Mouse (Mus musculus) hindbrain, postnatal 0 days (tissue): Measurements from ENCODE around the gene Rasgef1b. TPM values are rescaled to one million over a fixed set of nuclear protein-coding genes. Genes with fewer than 3 reads are reported as not detected.

Experiments
- ATAC-seq: fragments of 200-750 bp; cut with Nextera tagmentation; 2 replicates; pipeline ENCODE4 v1.8.0; 2017; ENCODE audit warnings: mild to moderate bottlenecking, moderate TSS enrichment, moderate library complexity
- DNase-seq: peaks from one replicate; pipeline ENCODE4 v3.0.0-alpha.2; 2015; ENCODE audit warnings: low spot score
- H3K27ac ChIP-seq: fragments of 300-500 bp; sonication (generic); 2 replicates; pipeline ENCODE4 v1.5.1; 2014; ENCODE audit warnings: mild to moderate bottlenecking
- H3K27me3 ChIP-seq: fragments of 300-500 bp; sonication (generic); 2 replicates; pipeline ENCODE4 v1.6.1; 2014; ENCODE audit warnings: low read length, mixed read lengths; ENCODE audit not compliant: insufficient read depth
- H3K36me3 ChIP-seq: fragments of 300-500 bp; sonication (generic); 2 replicates; pipeline ENCODE4 v1.6.1; 2014; ENCODE audit warnings: low read length, mixed read lengths; ENCODE audit not compliant: insufficient read depth
- H3K4me1 ChIP-seq: fragments of 300-500 bp; sonication (generic); 2 replicates; pipeline ENCODE4 v1.6.1; 2014; ENCODE audit warnings: antibody characterized with exemption, low read length, mixed read lengths; ENCODE audit not compliant: insufficient read depth
- H3K4me2 ChIP-seq: fragments of 300-500 bp; sonication (generic); 2 replicates; pipeline ENCODE4 v1.6.1; 2014; ENCODE audit warnings: low read depth, mild to moderate bottlenecking, low read length, moderate library complexity, mixed read lengths
- H3K4me3 ChIP-seq: fragments of 300-500 bp; sonication (generic); 2 replicates; pipeline ENCODE4 v1.5.1; 2014; ENCODE audit warnings: low read length
- H3K9ac ChIP-seq: fragments of 300-500 bp; sonication (generic); replicated peaks from 2 replicates; pipeline ENCODE4 v1.6.1; 2014; ENCODE audit warnings: mild to moderate bottlenecking, low read length, moderate library complexity, mixed read lengths
- H3K9me3 ChIP-seq: fragments of 300-500 bp; sonication (generic); 2 replicates; pipeline ENCODE4 v1.6.1; 2016; ENCODE audit warnings: low read length, mixed read lengths
- CTCF ChIP-seq: IDR thresholded peaks from 2 replicates; pipeline ENCODE4 v1.5.1; 2016; ENCODE audit warnings: antibody characterized with exemption, control low read depth, low read depth
- WGBS: fragments of 180-500 bp; shearing (Covaris S2); extraction: QIAGEN DNeasy Blood & Tissue Kit; methylation state at CpG from one replicate; pipeline ENCODE4 v1.1.7; 2014; 5-methylcytosine and 5-hydroxymethylcytosine counted together
- polyA plus RNA-seq: library from polyadenylated mRNA; unstranded; fragments of >200 nt; fragmentation: Nextera tagmentation; extraction: Ambion mirVana; gene quantifications from 2 replicates; pipeline ENCODE4 v1.2.1, GENCODE M21; 2015
- total RNA-seq: library from RNA; depleted of rRNA; stranded (reverse); fragments of >200 nt; gene quantifications from 2 replicates; pipeline ENCODE4 v1.2.3, GENCODE M21; 2014

Gene Rasgef1b
- total and polyA plus RNA-seq, 2 experiments from 2014 or later: 32.0 to 39.9 TPM

GRCm38 (mm10) chr5:99447481-99447880 lies 281.4 kb downstream of the Rasgef1b start:
- TF ChIP-seq CTCF: no peak
- WGBS: 97% methylated on average over 6 of the region's 6 CpGs
- no peak overlapping the region for H3K27ac ChIP-seq
- DNase-seq (no peak), ATAC-seq (no peak)
- no peaks in the 10 kb centered on the region for H3K27me3 ChIP-seq
- H3K9ac ChIP-seq: no peak overlapping the region
- 0 out of 2 replicates have a peak, but pooled peaks cover 4% of the 10 kb centered on the region for H3K4me1 ChIP-seq
- no peak overlapping the region for H3K4me2 ChIP-seq
- no peaks in the 10 kb centered on the region for H3K9me3 ChIP-seq
- no peaks in the 10 kb centered on the region for H3K36me3 ChIP-seq
- no peak overlapping the region for H3K4me3 ChIP-seq

DNA sequence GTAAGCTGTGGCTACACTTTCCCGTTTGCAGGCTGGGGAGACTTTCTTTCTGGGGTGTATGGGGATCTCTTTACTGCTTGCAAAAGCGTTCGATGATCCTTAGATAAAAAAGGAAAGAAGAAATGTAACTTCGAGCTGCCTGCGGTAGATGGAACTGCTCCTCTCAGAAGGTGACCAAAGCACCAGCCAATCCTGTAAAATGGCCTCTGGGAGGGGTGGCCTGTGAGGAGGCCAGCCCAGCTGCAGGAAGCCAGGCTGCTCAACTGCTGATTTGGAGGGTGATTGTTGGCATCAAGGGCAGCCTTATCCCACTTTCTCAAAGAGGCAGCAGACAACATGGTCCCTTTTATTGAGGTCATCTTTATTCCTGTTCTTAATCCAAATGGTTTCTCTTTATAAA lies 283.6 kb downstream of the Rasgef1b start:
- ATAC-seq (no peak), DNase-seq (no peak)
- H3K9ac ChIP-seq: no peak overlapping the region
- no peak overlapping the region for H3K27ac ChIP-seq
- TF ChIP-seq CTCF: no peak
- WGBS: 75% methylated on average over 5 of the region's 5 CpGs
- no peaks in the 10 kb centered on the region for H3K36me3 ChIP-seq
- no peaks in the 10 kb centered on the region for H3K9me3 ChIP-seq
- H3K4me3 ChIP-seq: no peak overlapping the region
- H3K4me1 ChIP-seq: no peaks in the 10 kb centered on the region
- H3K4me2 ChIP-seq: no peak overlapping the region
- no peaks in the 10 kb centered on the region for H3K27me3 ChIP-seq

GRCm38 (mm10) chr5:99444777-99445176 lies 284.1 kb downstream of the Rasgef1b start:
- H3K4me2 ChIP-seq: no peak overlapping the region
- TF ChIP-seq CTCF: no peak
- H3K27ac ChIP-seq: no peak overlapping the region
- 45% methylated on average over 7 of the region's 7 CpGs for WGBS
- H3K27me3 ChIP-seq: no peaks in the 10 kb centered on the region
- DNase-seq (no peak), ATAC-seq (0 out of 2 replicates have a peak, but pooled peaks have one; percentile 43)
- H3K36me3 ChIP-seq: no peaks in the 10 kb centered on the region
- no peak overlapping the region for H3K4me3 ChIP-seq
- no peaks in the 10 kb centered on the region for H3K9me3 ChIP-seq
- H3K4me1 ChIP-seq: no peaks in the 10 kb centered on the region
- no peak overlapping the region for H3K9ac ChIP-seq

DNA sequence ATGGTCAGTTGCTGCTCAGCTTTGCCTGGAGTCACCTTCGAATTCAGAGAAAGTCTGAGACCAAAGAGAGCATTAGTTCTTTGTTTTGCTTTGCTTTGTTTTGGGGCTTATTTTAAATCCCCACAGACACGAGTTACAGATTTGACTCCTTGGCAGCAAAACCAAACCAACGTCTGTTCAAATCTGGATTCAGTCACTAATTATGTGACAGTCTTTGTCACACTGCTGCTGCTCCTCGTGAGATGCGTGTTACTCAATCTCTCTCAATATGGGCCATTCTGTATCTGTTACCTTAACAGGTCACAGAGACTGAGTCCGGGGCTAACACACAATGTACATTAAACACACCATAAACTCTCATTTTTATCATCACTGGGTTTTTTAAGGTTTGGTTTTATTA lies 288.8 kb downstream of the Rasgef1b start:
- Histone ChIP-seq H3K4me3 (no peak overlapping the region), H3K27ac (no peak overlapping the region), H3K9me3 (no peaks in the 10 kb centered on the region), H3K36me3 (no peaks in the 10 kb centered on the region), H3K4me1 (no peaks in the 10 kb centered on the region), H3K4me2 (no peak overlapping the region), H3K27me3 (no peaks in the 10 kb centered on the region), H3K9ac (no peak overlapping the region)
- no peak for TF ChIP-seq CTCF
- 50% methylated on average over 6 of the region's 6 CpGs for WGBS
- no peak for DNase-seq
- ATAC-seq: no peak

GRCm38 (mm10) chr5:99438526-99438925 lies 290.3 kb downstream of the Rasgef1b start:
- Histone ChIP-seq H3K9ac (no peak overlapping the region), H3K27ac (no peak overlapping the region), H3K4me2 (no peak overlapping the region), H3K4me1 (no peaks in the 10 kb centered on the region), H3K27me3 (no peaks in the 10 kb centered on the region), H3K36me3 (no peaks in the 10 kb centered on the region), H3K9me3 (no peaks in the 10 kb centered on the region), H3K4me3 (no peak overlapping the region)
- no peak for TF ChIP-seq CTCF
- 66% methylated on average over 1 of the region's 1 CpGs for WGBS
- no peak for ATAC-seq
- DNase-seq: no peak

DNA sequence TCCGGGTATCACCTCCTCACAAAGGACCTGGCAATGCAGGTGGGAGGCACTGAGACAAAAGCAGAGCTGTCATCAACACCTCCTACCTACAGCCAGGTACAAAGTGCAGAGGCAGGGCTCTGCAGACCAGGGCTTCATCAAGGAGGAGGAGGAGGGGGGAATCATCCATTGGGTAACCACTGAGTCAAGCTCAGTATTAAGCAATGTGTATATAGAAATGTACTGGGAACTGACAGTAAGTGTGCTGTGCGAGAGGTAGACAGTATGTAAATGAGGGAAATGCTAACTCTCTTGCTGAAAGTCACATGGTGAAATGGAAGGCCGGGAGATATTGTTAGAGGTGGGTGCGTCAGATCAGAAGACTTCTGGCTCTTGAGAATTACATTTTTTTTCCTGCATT lies 294.6 kb downstream of the Rasgef1b start:
- 88% methylated on average over 4 of the region's 4 CpGs for WGBS
- H3K36me3 ChIP-seq: no peaks in the 10 kb centered on the region
- no peaks in the 10 kb centered on the region for H3K4me1 ChIP-seq
- H3K9me3 ChIP-seq: no peaks in the 10 kb centered on the region
- H3K9ac ChIP-seq: no peak overlapping the region
- no peaks in the 10 kb centered on the region for H3K27me3 ChIP-seq
- no peak overlapping the region for H3K4me2 ChIP-seq
- H3K27ac ChIP-seq: no peak overlapping the region
- no peak overlapping the region for H3K4me3 ChIP-seq
- TF ChIP-seq CTCF: no peak
- DNase-seq: no peak
- no peak for ATAC-seq

GRCm38 (mm10) chr5:99432471-99432870 lies 296.4 kb downstream of the Rasgef1b start:
- WGBS: 87% methylated on average over 8 of the region's 8 CpGs
- DNase-seq: no peak
- Histone ChIP-seq H3K9ac (no peak overlapping the region), H3K27ac (no peak overlapping the region), H3K9me3 (no peaks in the 10 kb centered on the region), H3K4me3 (no peak overlapping the region), H3K4me1 (no peaks in the 10 kb centered on the region), H3K27me3 (no peaks in the 10 kb centered on the region), H3K4me2 (no peak overlapping the region), H3K36me3 (no peaks in the 10 kb centered on the region)
- no peak for ATAC-seq
- no peak for TF ChIP-seq CTCF
